ENCODE assay signal across 13 mouse cellular contexts in genomic region chr17:86687021-86687420, GRCm38 (mm10).
DNase-seq lines count a peak whose midpoint lies in the region.
"Had no signal": no experiment of that assay in that cellular context is flagged by ENCODE, and none has a peak within 500 bp of the region (broad histone marks: within the 10 kb centered on the region; RNA-seq: fewer than 3 reads in every experiment).

No protein-coding gene starts in this region.

- peak; percentile 33 for DNase-seq in adrenal gland, adult 2 months
- DNase-seq in adrenal gland, adult 18-20 months (ENCODE audit: low spot score in 2 of 2) = no peak
- peak; percentile 31 for DNase-seq in adrenal gland, postnatal 14 days
- no peak for DNase-seq in adrenal gland, adult 8-10 months
- DNase-seq in kidney, postnatal 36 days = peak; percentile 7 to 24
- DNase-seq in kidney, adult 18-20 months = no peak
- DNase-seq: B cell, adult 2 months; cerebellum, adult 11-12 months; cerebellum, adult 2 months; cerebellum, adult 9-10 months; cerebellum, postnatal 10 days; cerebellum, postnatal 25 days; forebrain, postnatal 0 days had no signal

Comparison
In these comparisons a context has a peak if more than half of its experiments do, and no peak if none do; other contexts are left out.
1. DNase-seq: peak in adrenal gland, adult 2 months (single experiment), adrenal gland, postnatal 14 days (single experiment) and kidney, postnatal 36 days (2 of 2); none in adrenal gland, adult 18-20 months (0 of 2), adrenal gland, adult 8-10 months (single experiment) and kidney, adult 18-20 months (single experiment).